Mouse (Mus musculus) ES-E14 (cell line): ENCODE data around the gene Gm9903. TPM values are rescaled to one million over a fixed set of nuclear protein-coding genes. Genes with fewer than 3 reads are reported as not detected.

ENCODE experiments used
- DNase-seq: peaks from one replicate; pipeline ENCODE4 v3.0.0-alpha.2; 2013; ENCODE audit warnings: low read depth, low spot score
- H3K27ac ChIP-seq: 2 replicates; pipeline ENCODE4 v1.5.1; 2012; ENCODE audit warnings: low read depth, mild to moderate bottlenecking, low read length, moderate library complexity, mixed read lengths; ENCODE audit not compliant: poor library complexity, insufficient read depth, severe bottlenecking
- H3K36me3 ChIP-seq: 2 replicates; pipeline ENCODE4 v1.6.1; 2012; ENCODE audit warnings: mild to moderate bottlenecking, low read length, moderate library complexity, mixed read lengths; ENCODE audit not compliant: control insufficient read depth, poor library complexity, insufficient read depth, severe bottlenecking
- H3K4me1 ChIP-seq, 2 experiments: fragments of 150-350 bp in 1 of 2; sonication (generic) in 1 of 2; 2 replicates each; pipeline ENCODE4 v1.6.1; 2012; ENCODE audit warnings: low read length in 2 of 2, mild to moderate bottlenecking in 1 of 2, mixed read lengths in 1 of 2; ENCODE audit not compliant: control insufficient read depth in 2 of 2, insufficient read depth in 2 of 2, poor library complexity in 1 of 2
- H3K4me3 ChIP-seq, 2 experiments: fragments of 150-350 bp in 1 of 2; sonication (generic) in 1 of 2; 2 replicates each; pipeline ENCODE4 v1.5.1; 2012; ENCODE audit warnings: low read length in 2 of 2, low read depth in 1 of 2, mild to moderate bottlenecking in 1 of 2, mixed read lengths in 1 of 2; ENCODE audit not compliant: insufficient read depth in 1 of 2, poor library complexity in 1 of 2, severe bottlenecking in 1 of 2
- H3K9ac ChIP-seq: 2 replicates; pipeline ENCODE4 v1.6.1; 2012; ENCODE audit warnings: low read depth, mild to moderate bottlenecking, low read length, mixed read lengths; ENCODE audit not compliant: poor library complexity, insufficient read depth, severe bottlenecking
- H3K9me3 ChIP-seq: fragments of 150-350 bp; sonication (generic); 2 replicates; pipeline ENCODE4 v1.6.1; 2012; ENCODE audit warnings: low read depth, mild to moderate bottlenecking, low read length; ENCODE audit not compliant: control insufficient read depth, insufficient read depth
- CHD2 ChIP-seq: IDR thresholded peaks from 2 replicates; pipeline ENCODE4 v1.6.1; 2014; ENCODE audit warnings: mild to moderate bottlenecking, low read depth, low read length, inconsistent platforms
- HCFC1 ChIP-seq: IDR thresholded peaks from 2 replicates; pipeline ENCODE4 v1.6.1; 2012; ENCODE audit warnings: low read length, inconsistent platforms, borderline replicate concordance; ENCODE audit not compliant: insufficient read depth
- MAFK ChIP-seq: IDR thresholded peaks from 2 replicates; pipeline ENCODE4 v1.6.1; 2014; ENCODE audit warnings: mild to moderate bottlenecking, low read depth, low read length, inconsistent platforms; ENCODE audit not compliant: insufficient read depth
- ZC3H11A ChIP-seq: IDR thresholded peaks from 2 replicates; pipeline ENCODE4 v1.6.1; 2012; ENCODE audit warnings: low read depth, mild to moderate bottlenecking, inconsistent platforms, low read length, borderline replicate concordance
- ZNF384 ChIP-seq: IDR thresholded peaks from 2 replicates; pipeline ENCODE4 v1.6.1; 2012; ENCODE audit warnings: low read depth, low read length, inconsistent platforms
- in situ Hi-C, 2 experiments: fragments of 600-800 bp; cut with MboI; formaldehyde crosslinking; loops; one replicate each; pipeline ENCODE4 v1.15.1; 2025; ENCODE audit warnings: low sequenced_read_pairs in 2 of 2, inconsistent platforms in 1 of 2; ENCODE audit not compliant: unreplicated experiment in 2 of 2
- total RNA-seq: library from RNA; depleted of rRNA; stranded (reverse); fragments of 300-350 nt; gene quantifications from 2 replicates; pipeline ENCODE4 v1.2.3, GENCODE M21; 2012

Gm9903 gene
- total RNA-seq, 1 experiment: 0.13 TPM

DNA sequence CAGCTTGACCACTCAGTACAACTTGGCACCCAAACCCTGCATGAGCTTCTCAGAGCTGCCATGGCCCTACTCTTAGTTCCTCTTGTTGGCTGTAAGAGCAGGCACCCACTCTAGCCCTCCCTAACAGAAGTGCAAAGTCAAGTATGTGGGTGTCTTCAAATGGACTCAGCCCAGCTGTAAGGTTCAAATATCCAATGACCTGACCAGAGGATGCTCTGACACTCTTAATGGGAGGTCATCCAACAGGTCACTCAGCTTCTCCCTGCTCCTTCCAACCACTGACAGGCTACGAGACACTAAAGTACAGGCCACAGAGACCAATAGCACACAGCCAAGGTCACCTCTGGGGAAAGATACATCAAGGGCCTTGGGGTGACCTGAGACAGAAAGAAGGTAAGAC is 20.5 kb upstream of the Gm9903 start:
- Histone ChIP-seq H3K4me1 (no peaks in the 10 kb centered on the region), H3K4me3 (no peak overlapping the region), H3K36me3 (peaks cover 32% of the 10 kb centered on the region), H3K9ac (no peak overlapping the region), H3K9me3 (no peaks in the 10 kb centered on the region), H3K27ac (no peak overlapping the region)
- TF ChIP-seq ZC3H11A (no peak), MAFK (no peak), CHD2 (no peak), HCFC1 (no peak), ZNF384 (no peak)
- in situ Hi-C loops: no loop called here
- DNase-seq: no peak

DNA sequence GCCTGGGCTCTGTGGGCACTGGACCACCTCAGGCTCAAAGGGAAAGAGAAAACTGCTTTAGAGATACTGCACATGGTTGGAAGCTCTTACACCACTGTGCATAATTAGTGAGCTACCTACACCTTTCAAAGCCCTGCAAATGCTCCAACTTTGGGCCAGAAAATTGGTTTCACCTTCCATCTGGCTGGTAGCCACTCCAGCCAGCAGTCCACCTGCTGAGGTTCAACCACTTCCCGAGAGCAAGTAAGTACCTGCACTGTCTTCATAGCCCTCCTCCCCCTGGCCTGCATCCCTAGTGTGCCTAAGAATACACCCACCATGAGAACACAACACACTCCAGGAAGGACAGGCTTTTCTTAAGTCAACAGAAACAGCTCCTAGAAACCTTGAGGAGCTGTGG is 17.9 kb upstream of the Gm9903 start:
- in situ Hi-C loops: no loop called here
- H3K36me3 ChIP-seq: peaks cover 32% of the 10 kb centered on the region
- no peak for DNase-seq
- H3K4me1 ChIP-seq: no peaks in the 10 kb centered on the region
- TF ChIP-seq HCFC1: no peak
- TF ChIP-seq CHD2: no peak
- TF ChIP-seq ZC3H11A: no peak
- no peak for TF ChIP-seq ZNF384
- TF ChIP-seq MAFK: no peak
- H3K4me3 ChIP-seq: no peak overlapping the region
- no peaks in the 10 kb centered on the region for H3K9me3 ChIP-seq
- H3K9ac ChIP-seq: no peak overlapping the region
- no peak overlapping the region for H3K27ac ChIP-seq

DNA sequence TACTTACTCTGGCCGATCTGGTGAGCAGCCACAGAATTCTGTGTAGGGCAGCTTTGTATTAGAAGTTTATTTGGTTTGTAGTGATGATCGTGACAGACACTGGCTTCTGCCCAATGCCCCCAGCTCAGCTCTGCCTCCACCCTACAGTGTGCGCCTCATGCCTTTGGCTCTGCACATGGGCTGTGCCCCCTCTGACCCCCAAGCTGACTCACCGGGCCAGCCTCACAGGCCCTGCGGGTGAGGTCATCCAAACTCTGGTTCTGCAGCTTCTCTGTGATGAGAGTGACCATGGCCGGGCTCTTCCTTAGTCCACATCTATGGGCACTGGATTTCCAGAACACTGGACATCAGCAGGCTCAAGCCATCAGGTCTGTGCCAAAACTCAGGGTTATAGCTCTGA is 15.3 kb upstream of the Gm9903 start:
- in situ Hi-C loops: no loop called here
- Histone ChIP-seq H3K9ac (no peak overlapping the region), H3K4me1 (no peaks in the 10 kb centered on the region), H3K4me3 (no peak overlapping the region), H3K36me3 (peaks cover 14% of the 10 kb centered on the region; the same call in 1 of the 2 replicates), H3K27ac (no peak overlapping the region), H3K9me3 (no peaks in the 10 kb centered on the region)
- no peak for TF ChIP-seq ZC3H11A
- TF ChIP-seq MAFK: no peak
- TF ChIP-seq ZNF384: no peak
- no peak for TF ChIP-seq CHD2
- TF ChIP-seq HCFC1: no peak
- DNase-seq: no peak

DNA sequence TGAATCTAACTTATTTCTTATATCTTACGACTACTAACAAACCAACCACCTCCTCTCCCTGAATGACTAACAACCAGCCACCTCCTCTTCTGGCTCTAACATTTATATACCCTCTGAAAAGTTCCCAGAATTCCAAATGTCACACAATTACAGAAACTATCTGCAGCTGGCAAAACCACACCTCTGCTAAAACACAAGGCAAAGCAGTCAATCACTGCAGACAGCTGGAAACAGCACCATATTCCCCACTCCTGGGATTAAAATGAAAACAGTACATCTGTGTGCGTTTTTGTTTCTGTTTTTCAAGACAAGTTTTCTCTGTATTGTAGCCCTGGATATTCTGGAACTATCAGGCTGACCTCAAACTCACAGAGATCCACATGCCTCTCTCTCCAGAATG is 7.1 kb upstream of the Gm9903 start:
- TF ChIP-seq ZNF384: no peak
- TF ChIP-seq CHD2: no peak
- TF ChIP-seq MAFK: no peak
- no peak for TF ChIP-seq HCFC1
- TF ChIP-seq ZC3H11A: no peak
- no peak overlapping the region for H3K9ac ChIP-seq
- no peaks in the 10 kb centered on the region for H3K4me1 ChIP-seq
- in situ Hi-C loops: no loop called here
- no peak for DNase-seq
- 0 out of 2 replicates have a peak, but pooled peaks cover 4% of the 10 kb centered on the region for H3K36me3 ChIP-seq
- no peak overlapping the region for H3K4me3 ChIP-seq
- H3K27ac ChIP-seq: no peak overlapping the region
- no peaks in the 10 kb centered on the region for H3K9me3 ChIP-seq

DNA sequence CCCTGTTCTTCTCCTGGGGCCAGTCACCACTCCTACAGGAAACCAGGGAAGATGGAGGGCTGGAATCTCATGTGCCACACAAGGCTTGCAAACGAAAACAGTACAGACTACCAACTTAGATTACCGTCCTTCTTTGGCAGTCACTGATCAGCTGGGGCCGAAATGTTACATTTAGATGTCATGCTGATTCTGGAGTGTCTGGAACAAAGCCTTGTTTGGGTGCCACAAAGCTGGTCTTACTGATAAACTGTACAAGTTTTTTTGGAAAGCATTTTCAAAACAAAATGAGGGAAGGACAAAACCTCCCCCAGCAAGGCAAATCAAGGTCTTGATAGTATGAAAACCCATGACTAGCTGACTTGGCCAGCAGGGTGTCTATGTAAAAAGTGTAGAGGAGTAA is 6.0 kb upstream of the Gm9903 start:
- Histone ChIP-seq H3K9me3 (no peaks in the 10 kb centered on the region), H3K4me3 (no peak overlapping the region), H3K36me3 (0 out of 2 replicates have a peak, but pooled peaks cover 4% of the 10 kb centered on the region), H3K4me1 (peaks cover 0 to 5% of the 10 kb centered on the region in 2 experiments; a peak in 2 of 4 replicates), H3K27ac (no peak overlapping the region), H3K9ac (no peak overlapping the region)
- in situ Hi-C loops: no loop called here
- DNase-seq: no peak
- TF ChIP-seq ZNF384: no peak
- TF ChIP-seq CHD2: no peak
- no peak for TF ChIP-seq HCFC1
- no peak for TF ChIP-seq MAFK
- TF ChIP-seq ZC3H11A: no peak
